Mouse (Mus musculus): ENCODE results near the gene Igsf11. TPM values are rescaled to one million over a fixed set of nuclear protein-coding genes. Genes with fewer than 3 reads are reported as not detected.

Gene Igsf11
- total RNA-seq (2023), result not detected

GRCm38 (mm10) chr16:38892371-38892770, at the start of gene Igsf11:
Gene Igsf11 (plus strand): TSS chr16:38892671.

Other genes starting within 250 kb of the Igsf11 start
- 10 to 100 TPM; 12.0 to 14.8 TPM for gene Arhgap31, start 179.4 kb upstream of the Igsf11 start, total RNA-seq (2023)
- under 1 TPM; 0.53 to 0.87 TPM for gene B4galt4, start 150.4 kb upstream of the Igsf11 start, total RNA-seq (2023)
- gene Upk1b, start 92.3 kb upstream of the Igsf11 start, total RNA-seq (2023), result not detected
- gene 4930435E12Rik, start 63.9 kb upstream of the Igsf11 start, total RNA-seq (2023), result not detected

Measured in T-cell, adult 66 days (primary cell).